26 mouse cellular contexts compared by ENCODE assay signal in genomic region chr10:21844391-21844790, GRCm38 (mm10). TPM values are rescaled to one million over a fixed set of nuclear protein-coding genes. Genes with fewer than 3 reads are reported as not detected.
DNase-seq lines count a peak whose midpoint lies in the region; ATAC-seq and TF ChIP-seq lines count a peak whose summit lies in the region.
"Had no signal": no experiment of that assay in that cellular context is flagged by ENCODE, and none has a peak within 500 bp of the region (broad histone marks: within the 10 kb centered on the region; RNA-seq: fewer than 3 reads in every experiment).

No protein-coding gene starts in this region.

- H3K9ac ChIP-seq in lung, postnatal 0 days (replicated peaks; ENCODE audit: low read depth), result no peak overlapping the region
- H3K9ac ChIP-seq: embryonic facial prominence, embryonic 13.5 days; embryonic facial prominence, embryonic 15.5 days; forebrain, embryonic 12.5 days had no signal

- no peaks in the 10 kb centered on the region for H3K36me3 ChIP-seq in lung, postnatal 0 days (ENCODE audit: insufficient read depth, low read length)
- H3K36me3 ChIP-seq: embryonic facial prominence, embryonic 13.5 days; embryonic facial prominence, embryonic 15.5 days; forebrain, embryonic 10.5 days; forebrain, embryonic 12.5 days; G1E had no signal

- H3K9me3 ChIP-seq in lung, postnatal 0 days (ENCODE audit: low read length), result no peaks in the 10 kb centered on the region
- H3K9me3 ChIP-seq: embryonic facial prominence, embryonic 13.5 days; embryonic facial prominence, embryonic 15.5 days; forebrain, embryonic 10.5 days; forebrain, embryonic 12.5 days; G1E had no signal

- no peak overlapping the region for H3K4me3 ChIP-seq in lung, postnatal 0 days (ENCODE audit: low read depth, low read length)
- H3K4me3 ChIP-seq: embryonic facial prominence, embryonic 13.5 days; embryonic facial prominence, embryonic 15.5 days; erythroblast, embryonic 14.5 days; forebrain, embryonic 10.5 days; forebrain, embryonic 12.5 days had no signal

- no peak for TF ChIP-seq CTCF in lung, postnatal 0 days (IDR thresholded peaks at IDR 0.05)

- H3K4me1 ChIP-seq in lung, postnatal 0 days (ENCODE audit: insufficient read depth, low read depth, low read length), result peaks cover 3% of the 10 kb centered on the region; the same call in 1 of the 2 replicates
- H3K4me1 ChIP-seq: forebrain, embryonic 12.5 days had no signal

- no peak overlapping the region for H3K27ac ChIP-seq in lung, postnatal 0 days (ENCODE audit: low read length)
- H3K27ac ChIP-seq: embryonic facial prominence, embryonic 15.5 days; forebrain, embryonic 10.5 days; forebrain, embryonic 12.5 days had no signal

- ATAC-seq in lung, postnatal 0 days, result peak; percentile 63
- ATAC-seq: activated CD4-positive, CD25-positive, alpha-beta regulatory T cell, adult 4 months; CD4-positive, CD25-positive, alpha-beta regulatory T cell, adult 4 months; forebrain, embryonic 14.5 days; forebrain, embryonic 16.5 days; Patski had no signal

- 59% methylated on average over 7 of the region's 7 CpGs for WGBS in lung, postnatal 0 days

- no peaks in the 10 kb centered on the region for H3K27me3 ChIP-seq in lung, postnatal 0 days (replicated peaks; ENCODE audit: insufficient read depth, low read length)
- H3K27me3 ChIP-seq: CH12.LX; embryonic facial prominence, embryonic 13.5 days; embryonic facial prominence, embryonic 15.5 days; forebrain, embryonic 12.5 days; Patski had no signal

- H3K4me2 ChIP-seq in lung, postnatal 0 days (replicated peaks; ENCODE audit: low read depth, low read length), result no peak overlapping the region
- H3K4me2 ChIP-seq: embryonic facial prominence, embryonic 13.5 days; embryonic facial prominence, embryonic 15.5 days; forebrain, embryonic 12.5 days had no signal

- peak; percentile 85 for TF ChIP-seq EP300 in lung, postnatal 0 days (IDR thresholded peaks at IDR 0.05)

- DNase-seq in lung, postnatal 0 days (ENCODE audit: low spot score), result peak; percentile 26
- no peak for DNase-seq in lung, postnatal 10 days
- peak; percentile 18 for DNase-seq in ovary, adult 18-20 months (ENCODE audit: low spot score)
- DNase-seq in ovary, postnatal 14 days (ENCODE audit: low spot score), result no peak
- DNase-seq in urinary bladder, adult 2 months (ENCODE audit: low spot score), result no peak
- DNase-seq: adrenal gland, adult 8-10 months; adrenal gland, postnatal 14 days; adrenal gland, postnatal 36 days; B cell, adult 2 months; cerebellum, adult 18-20 months; cerebellum, adult 8-10 months; cerebellum, adult 9-11 months; cerebellum, postnatal 36 days; embryo, embryonic 11 days had no signal

RNA-seq across cellular contexts. Expression of gene Sgk1, which starts 37.6 kb away (rescaled TPM):
- polyA plus RNA-seq in lung, postnatal 0 days (2015; fragmentation: Nextera tagmentation; extraction: Ambion mirVana), result 86.9 and 130 TPM in 2 replicates
- 38.3 and 44.5 TPM in 2 replicates for polyA plus RNA-seq in urinary bladder, adult 2 months (2012; rRNA removed)

Comparison
In these comparisons a context has a peak if more than half of its experiments do, and no peak if none do; other contexts are left out.
1. DNase-seq: peak in lung, postnatal 0 days (single experiment) and ovary, adult 18-20 months (single experiment); none in lung, postnatal 10 days (single experiment), ovary, postnatal 14 days (single experiment) and urinary bladder, adult 2 months (single experiment).